Mouse (Mus musculus): ENCODE results near the gene Cdh11.
"Not testable (repeated sequence)": the region's sequence is repeated elsewhere in the genome, so short reads cannot be mapped to it uniquely, and the experiment has no call there.

The Cdh11 gene

DNA sequence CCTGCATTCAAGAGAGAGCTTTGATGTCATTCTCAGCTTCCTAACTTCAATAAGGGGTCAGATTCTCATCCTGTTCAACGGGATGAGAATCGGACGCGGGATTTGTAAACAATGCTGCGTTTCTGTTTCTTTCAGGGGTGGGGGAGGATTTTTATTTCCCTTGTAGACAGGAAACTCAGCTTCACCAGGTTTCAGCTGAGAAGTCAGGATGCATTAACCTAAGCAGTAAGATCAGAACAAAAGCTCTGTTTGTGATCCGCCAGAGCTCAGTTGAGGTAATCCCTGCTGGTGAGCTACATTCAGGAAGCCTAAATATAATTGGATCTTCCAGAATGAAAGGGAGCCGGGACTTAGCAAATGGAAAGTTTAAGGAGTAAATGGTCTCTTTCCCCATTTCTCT, 78.1 kb downstream of the Cdh11 start:
- DNase-seq, result no peak

DNA sequence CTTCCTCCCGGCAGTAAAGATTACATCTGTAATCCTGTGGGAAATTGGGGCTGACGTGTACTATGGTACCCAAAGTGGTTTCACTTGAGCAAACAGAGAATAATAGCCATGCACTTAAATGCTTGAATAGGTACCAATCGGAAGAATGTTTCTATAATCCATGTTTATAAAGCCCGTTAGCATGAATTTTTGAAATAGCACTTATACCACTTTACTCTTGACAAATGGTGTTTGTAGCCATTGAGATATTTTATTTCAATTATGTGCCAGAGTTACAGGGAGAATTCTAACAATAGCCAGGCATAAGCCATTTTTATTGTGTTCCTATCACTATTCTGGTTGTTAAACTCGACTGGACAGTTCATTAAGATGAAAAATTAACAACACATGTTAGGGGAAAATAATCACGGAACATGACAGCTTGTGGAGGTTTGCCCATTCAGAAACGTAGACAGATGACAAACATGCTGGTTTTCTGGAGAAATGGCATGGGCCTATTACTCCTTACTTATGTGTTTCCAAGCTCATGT, 80.0 kb downstream of the Cdh11 start:
- no peak for DNase-seq

DNA sequence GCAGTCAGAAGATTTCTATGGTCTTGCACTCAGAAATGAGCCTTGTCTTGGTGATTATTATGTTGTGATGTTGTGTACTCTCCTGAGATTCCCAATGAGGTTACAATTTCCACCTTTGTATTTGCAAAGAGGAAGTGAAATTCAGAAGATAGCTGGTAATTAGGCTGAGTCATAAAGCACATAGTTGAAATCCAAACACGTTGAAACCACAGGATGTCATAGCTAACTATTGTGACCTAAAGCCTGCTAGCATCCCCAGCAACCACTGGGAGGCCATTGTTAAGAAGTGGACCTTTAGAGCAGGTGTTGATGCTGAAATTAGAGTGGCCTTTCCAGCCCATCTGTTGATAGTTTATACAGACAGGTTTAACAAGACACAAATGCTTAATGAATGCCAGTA, 85.2 kb downstream of the Cdh11 start:
- DNase-seq, result no peak

DNA sequence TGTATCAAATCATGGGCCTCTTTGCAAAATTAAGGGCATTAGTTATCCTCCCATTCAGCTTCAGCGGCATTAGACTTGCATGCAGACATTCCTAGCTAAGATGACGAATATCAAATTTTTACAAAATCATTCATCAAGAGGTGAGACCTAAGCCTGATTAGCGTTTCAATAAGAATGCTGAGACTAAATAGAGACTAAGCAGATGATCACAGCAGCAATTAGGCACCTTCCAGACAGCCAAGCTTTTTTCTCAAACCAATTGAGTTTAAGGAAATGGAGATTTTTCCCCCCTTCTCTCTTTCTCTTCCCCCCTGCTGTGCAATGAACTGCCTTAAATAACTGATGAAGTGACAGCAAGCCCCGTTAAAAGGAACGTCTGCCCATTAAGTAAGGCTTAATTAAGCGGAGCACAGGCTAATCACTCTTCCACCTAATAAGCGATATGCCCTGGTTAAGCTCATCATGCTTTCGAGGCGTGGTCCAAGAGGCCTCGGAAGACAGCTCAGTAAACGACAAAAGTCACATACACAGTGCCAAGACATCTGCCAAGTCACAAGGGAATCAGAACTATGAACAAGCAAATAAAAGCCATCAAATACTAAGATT, 87.1 kb downstream of the Cdh11 start:
- DNase-seq, result no peak

DNA sequence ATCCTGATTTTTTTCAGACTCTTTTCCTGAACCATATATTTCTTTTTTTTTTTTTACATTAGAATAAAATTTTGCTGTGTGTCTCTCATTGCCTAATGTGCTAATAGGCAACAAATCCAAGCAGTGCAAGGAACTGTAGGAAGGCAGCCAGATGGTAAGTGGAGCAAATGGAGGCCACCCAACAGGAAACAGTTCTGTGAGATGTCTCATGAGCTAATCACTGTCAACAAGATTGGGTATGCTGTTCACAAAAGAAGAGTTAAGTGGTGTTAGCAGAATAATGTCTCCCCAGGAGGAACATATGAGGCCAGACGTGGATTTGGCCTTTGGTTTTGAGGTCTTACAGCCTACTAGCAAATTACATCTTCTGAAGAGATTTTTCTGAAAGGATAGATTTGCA, 92.0 kb downstream of the Cdh11 start:
- no peak for DNase-seq

GRCm38 (mm10) chr8:102685491-102685890, 100.0 kb downstream of the Cdh11 start:
- not testable (repeated sequence) for DNase-seq

DNA sequence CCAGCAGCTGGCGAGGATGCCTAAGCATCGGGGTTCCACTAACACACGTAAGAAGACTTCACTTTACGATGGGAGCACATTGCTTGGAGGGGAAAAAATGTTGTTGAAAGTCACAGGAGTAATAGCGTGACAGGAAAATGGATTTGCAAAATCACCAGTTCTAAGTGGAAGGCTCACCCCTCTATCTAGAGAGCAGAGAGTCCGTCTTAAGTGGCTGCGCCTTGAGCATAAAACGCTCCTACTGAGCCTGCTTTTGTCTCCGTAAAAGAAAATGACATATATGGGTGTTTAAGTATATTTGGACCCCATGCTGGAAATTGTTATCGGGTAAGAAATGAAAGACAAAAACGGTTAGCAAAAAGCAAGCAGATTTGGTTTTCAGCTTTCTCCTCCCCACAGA, 100.4 kb downstream of the Cdh11 start:
- no peak for DNase-seq

- DNase-seq, result no peak
Observed at GRCm38 (mm10) chr8:102677148-102677547, 108.3 kb downstream of the Cdh11 start.

GRCm38 (mm10) chr8:102664561-102664960, 120.9 kb downstream of the Cdh11 start:
- not testable (repeated sequence) for DNase-seq

GRCm38 (mm10) chr8:102656529-102656928, 128.9 kb downstream of the Cdh11 start:
- no peak for DNase-seq

DNA sequence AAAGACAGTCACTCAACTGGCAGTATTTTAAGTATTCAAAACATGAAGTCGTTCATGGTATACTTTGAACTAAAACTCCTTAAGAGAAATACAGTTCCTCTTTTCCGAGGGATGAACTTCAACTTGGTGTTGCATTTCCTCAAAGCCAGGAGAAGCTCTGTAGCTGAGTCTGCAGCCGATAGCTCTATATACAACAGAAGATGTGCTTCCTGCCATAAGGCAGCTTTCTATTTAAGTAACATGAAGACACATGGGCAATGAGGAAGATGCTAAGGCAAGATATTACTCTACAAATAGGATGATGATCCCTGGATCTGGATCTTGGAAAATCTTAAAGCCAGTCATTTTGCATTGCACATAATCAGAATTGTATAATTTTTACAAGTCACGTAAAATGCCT, 133.5 kb downstream of the Cdh11 start:
- no peak for DNase-seq

DNA sequence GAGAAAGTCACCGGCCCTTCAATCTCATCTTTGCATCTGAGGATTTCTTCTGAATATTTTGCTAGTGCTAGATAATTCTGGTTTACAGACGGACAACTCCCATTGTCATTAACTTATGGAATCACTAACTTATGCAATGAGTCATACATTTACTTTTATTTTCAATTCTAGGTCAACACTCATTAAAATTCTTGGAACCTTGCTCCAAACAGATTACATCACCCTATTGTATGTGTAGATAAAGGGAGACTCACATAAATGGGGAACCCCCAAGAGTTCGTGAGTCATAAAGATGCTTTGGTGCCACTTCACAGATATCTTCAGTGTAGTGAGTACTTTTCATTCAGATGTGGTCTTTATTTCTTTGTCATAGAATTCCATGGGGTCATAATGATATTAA, 158.3 kb downstream of the Cdh11 start:
- DNase-seq, result no peak

GRCm38 (mm10) chr8:102612146-102612545, 173.3 kb downstream of the Cdh11 start:
- no peak for DNase-seq

DNA sequence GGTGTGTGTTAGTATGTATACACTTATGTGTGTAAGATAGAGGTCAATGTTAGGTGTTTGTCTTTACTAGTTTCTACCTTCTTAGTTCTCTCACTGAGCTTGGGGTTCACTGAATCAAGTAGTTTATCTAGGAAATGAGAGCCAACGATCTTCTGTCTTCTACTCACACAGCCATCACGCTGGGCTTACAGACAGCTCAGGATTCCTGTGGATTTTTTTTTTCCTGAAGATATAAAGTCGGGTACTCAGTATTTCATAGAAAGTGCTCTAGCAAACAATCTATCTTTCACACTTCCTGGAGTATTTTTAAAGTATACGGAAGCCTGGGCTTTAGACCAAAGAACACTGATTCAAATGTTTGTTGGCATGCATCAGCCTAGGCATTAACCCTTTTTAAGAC, 184.1 kb downstream of the Cdh11 start:
- DNase-seq, result no peak

DNA sequence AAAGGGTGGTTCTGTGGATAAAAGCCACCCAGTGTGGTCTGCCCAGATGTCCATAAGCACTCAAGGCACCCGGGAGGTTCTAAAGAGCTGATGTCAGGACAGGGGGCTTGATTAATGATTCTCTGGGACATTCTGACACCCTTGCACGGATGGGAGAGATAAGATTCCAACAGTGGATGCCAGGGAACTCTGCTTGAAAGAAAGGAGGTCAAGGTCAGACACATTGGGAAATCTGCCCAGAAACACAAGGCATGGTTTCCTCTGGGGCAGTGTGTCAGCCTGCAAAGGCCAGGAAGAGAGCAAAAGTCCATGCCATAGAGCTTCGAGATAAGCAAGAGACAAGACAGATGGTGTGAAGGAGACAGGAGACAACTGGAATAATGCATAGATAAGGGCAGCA, 188.9 kb downstream of the Cdh11 start:
- DNase-seq, result peak; percentile 61 to 69

- no peak for DNase-seq
Observed at GRCm38 (mm10) chr8:102593899-102594298, 191.5 kb downstream of the Cdh11 start.

Data from lung, postnatal 4 days (tissue).